Mouse (Mus musculus) C2C12 (cell line): ENCODE measurements around the gene Bace1.

Experiments
- CEBPB ChIP-seq: IDR thresholded peaks from one replicate; pipeline ENCODE4 v1.6.1; 2011; ENCODE audit warnings: low read depth, mild to moderate bottlenecking, control low read depth, moderate library complexity
- CTCF ChIP-seq: IDR thresholded peaks from one replicate; pipeline ENCODE4 v1.5.1; 2011; ENCODE audit not compliant: control insufficient read depth, insufficient read depth, insufficient read length
- FOSL1 ChIP-seq: IDR thresholded peaks from one replicate; pipeline ENCODE4 v1.8.0; 2011; ENCODE audit warnings: mild to moderate bottlenecking, low read length; ENCODE audit not compliant: poor library complexity, insufficient read depth, severe bottlenecking
- MAX ChIP-seq: IDR thresholded peaks from one replicate; pipeline ENCODE4 v1.6.1; 2011; ENCODE audit warnings: mild to moderate bottlenecking, control low read depth
- MYOD1 ChIP-seq: IDR thresholded peaks from one replicate; pipeline ENCODE4 v1.6.1; 2011; ENCODE audit warnings: low read depth; ENCODE audit not compliant: control insufficient read depth, insufficient read length
- MYOG ChIP-seq: IDR thresholded peaks from one replicate; pipeline ENCODE4 v1.6.1; 2011; ENCODE audit not compliant: control insufficient read depth, insufficient read length; ENCODE audit errors: extremely low read depth
- USF1 ChIP-seq: IDR thresholded peaks from one replicate; pipeline ENCODE4 v1.6.1; 2011; ENCODE audit warnings: low read depth, mild to moderate bottlenecking, control low read depth, moderate library complexity

GRCm38 (mm10) chr9:45818406-45819011 is 19.9 kb upstream of the Bace1 start:
- TF ChIP-seq CTCF (no peak), MYOD1 (no peak), MAX (no peak), USF1 (no peak), MYOG (no peak), CEBPB (no peak), FOSL1 (no peak)
